Mouse (Mus musculus) heart, embryonic 14.5 days (tissue): ENCODE data around the gene Thap4. TPM values are rescaled to one million over a fixed set of nuclear protein-coding genes. Genes with fewer than 3 reads are reported as not detected.

Source experiments
- ATAC-seq: fragments of 200-750 bp; cut with Nextera tagmentation; 2 replicates; pipeline ENCODE4 v1.8.0; 2017; ENCODE audit warnings: low read depth, moderate TSS enrichment; ENCODE audit not compliant: insufficient number of reproducible peaks, insufficient read depth, low FRiP score
- H3K27ac ChIP-seq, 2 experiments: fragments of 200-500 bp in 1 of 2; fragments of 300-500 bp in 1 of 2; sonication (generic) in 1 of 2; replicated peaks in 1 of 2; 2 replicates each; pipeline ENCODE4 v1.5.1; 2012 to 2014; ENCODE audit warnings: low read depth in 2 of 2, low read length in 2 of 2, control low read depth in 1 of 2, mild to moderate bottlenecking in 1 of 2, mixed read lengths in 1 of 2; ENCODE audit not compliant: control insufficient read depth in 1 of 2, insufficient read depth in 1 of 2
- H3K27me3 ChIP-seq: fragments of 300-500 bp; sonication (generic); 2 replicates; pipeline ENCODE4 v1.6.1; 2014; ENCODE audit warnings: mild to moderate bottlenecking, low read length, control low read depth; ENCODE audit not compliant: control insufficient read depth, insufficient read depth
- H3K36me3 ChIP-seq: fragments of 300-500 bp; sonication (generic); 2 replicates; pipeline ENCODE4 v1.6.1; 2014; ENCODE audit warnings: mild to moderate bottlenecking, control low read depth, low read length, mixed read lengths; ENCODE audit not compliant: control insufficient read depth, insufficient read depth
- H3K4me1 ChIP-seq, 2 experiments: fragments of 200-500 bp in 1 of 2; fragments of 300-500 bp in 1 of 2; sonication (generic) in 1 of 2; 2 replicates each; pipeline ENCODE4 v1.6.1; 2012 to 2014; ENCODE audit warnings: low read length in 2 of 2, control low read depth in 1 of 2, mixed read lengths in 1 of 2; ENCODE audit not compliant: control insufficient read depth in 2 of 2, insufficient read depth in 2 of 2
- H3K4me2 ChIP-seq: fragments of 300-500 bp; sonication (generic); 2 replicates; pipeline ENCODE4 v1.6.1; 2014; ENCODE audit warnings: mild to moderate bottlenecking, low read length
- H3K4me3 ChIP-seq, 2 experiments: fragments of 200-500 bp in 1 of 2; fragments of 300-500 bp in 1 of 2; sonication (generic) in 1 of 2; 2 replicates each; pipeline ENCODE4 v1.5.1; 2012 to 2014; ENCODE audit warnings: low read length in 2 of 2, mild to moderate bottlenecking in 2 of 2, control low read depth in 1 of 2, low read depth in 1 of 2, moderate library complexity in 1 of 2; ENCODE audit not compliant: control insufficient read depth in 1 of 2, insufficient read depth in 1 of 2
- H3K9ac ChIP-seq: fragments of 300-500 bp; sonication (generic); 2 replicates; pipeline ENCODE4 v1.6.1; 2014; ENCODE audit warnings: mild to moderate bottlenecking, low read length
- H3K9me3 ChIP-seq: fragments of 300-500 bp; sonication (generic); 2 replicates; pipeline ENCODE4 v1.6.1; 2016; ENCODE audit warnings: low read length, control low read depth; ENCODE audit not compliant: control insufficient read depth
- WGBS: fragments of 180-500 bp; shearing (Covaris S2); extraction: QIAGEN DNeasy Blood & Tissue Kit; methylation state at CpG from one replicate; pipeline ENCODE4 v1.1.7; 2014; 5-methylcytosine and 5-hydroxymethylcytosine counted together
- polyA plus RNA-seq: library from polyadenylated mRNA; unstranded; fragments of >200 nt; fragmentation: Nextera tagmentation; extraction: Ambion mirVana; gene quantifications from 2 replicates; pipeline ENCODE4 v1.2.1, GENCODE M21; 2014

Gene Thap4
- polyA plus RNA-seq, 1 experiment from 2014 or later = 52.8 TPM

DNA sequence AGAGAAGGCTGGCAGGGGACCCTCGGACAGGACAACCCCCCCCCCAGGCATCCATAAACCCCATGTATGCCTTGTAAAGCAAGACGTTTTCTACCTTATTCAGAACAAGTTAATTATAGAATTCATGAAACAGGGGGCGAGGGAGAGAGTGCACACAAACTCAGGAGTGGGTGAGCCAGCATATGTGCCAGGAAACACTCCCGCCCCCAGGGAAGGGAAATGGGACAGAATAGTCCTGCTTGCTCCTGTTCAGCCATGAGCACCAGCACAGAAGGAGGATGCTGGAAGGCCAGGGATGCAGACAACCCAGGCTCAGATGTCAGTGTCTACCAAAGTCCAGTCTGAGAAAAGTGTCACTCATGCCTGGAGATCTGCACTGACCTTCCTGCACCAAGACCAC lies 55.5 kb downstream of the Thap4 start:
- Histone ChIP-seq H3K9ac (no peak overlapping the region), H3K27me3 (no peaks in the 10 kb centered on the region), H3K4me3 (no peak overlapping the region), H3K36me3 (peaks cover 21% of the 10 kb centered on the region), H3K27ac (no peak overlapping the region), H3K4me2 (no peak overlapping the region), H3K9me3 (no peaks in the 10 kb centered on the region), H3K4me1 (peaks cover 12 to 25% of the 10 kb centered on the region in 2 experiments)
- no peak for ATAC-seq
- WGBS = 81% methylated on average over 4 of the region's 4 CpGs

DNA sequence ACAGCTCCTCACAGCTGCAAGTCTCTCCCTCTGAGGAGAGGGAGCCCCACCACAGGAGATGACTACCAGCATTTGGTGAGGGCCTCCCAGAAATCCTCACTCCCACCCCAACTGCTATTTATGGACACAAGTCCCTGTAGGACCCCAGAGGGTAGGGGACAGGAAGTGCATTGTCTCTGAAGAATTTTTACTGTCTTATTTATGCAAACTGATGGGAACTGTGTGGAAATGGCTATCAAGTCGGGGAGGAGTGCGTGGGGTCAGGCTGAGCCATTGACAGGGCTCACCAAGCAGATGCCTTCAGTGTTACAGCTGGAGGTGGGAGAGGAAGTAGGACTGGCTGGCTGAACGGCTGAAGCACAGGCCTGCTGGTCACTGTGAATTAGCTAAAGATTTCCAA lies 57.3 kb downstream of the Thap4 start:
- Histone ChIP-seq H3K4me2 (no peak overlapping the region), H3K4me1 (peaks cover 12 to 28% of the 10 kb centered on the region in 2 experiments), H3K9ac (no peak overlapping the region; the same call in 1 of the 2 replicates), H3K27ac (peak overlapping the region; percentile 17 to 71; a peak in 3 of 4 replicates), H3K27me3 (no peaks in the 10 kb centered on the region), H3K4me3 (no peak overlapping the region), H3K36me3 (peaks cover 9% of the 10 kb centered on the region; the same call in 1 of the 2 replicates), H3K9me3 (no peaks in the 10 kb centered on the region)
- ATAC-seq = no peak
- 36% methylated on average over 3 of the region's 3 CpGs for whole genome bisulfite sequencing

DNA sequence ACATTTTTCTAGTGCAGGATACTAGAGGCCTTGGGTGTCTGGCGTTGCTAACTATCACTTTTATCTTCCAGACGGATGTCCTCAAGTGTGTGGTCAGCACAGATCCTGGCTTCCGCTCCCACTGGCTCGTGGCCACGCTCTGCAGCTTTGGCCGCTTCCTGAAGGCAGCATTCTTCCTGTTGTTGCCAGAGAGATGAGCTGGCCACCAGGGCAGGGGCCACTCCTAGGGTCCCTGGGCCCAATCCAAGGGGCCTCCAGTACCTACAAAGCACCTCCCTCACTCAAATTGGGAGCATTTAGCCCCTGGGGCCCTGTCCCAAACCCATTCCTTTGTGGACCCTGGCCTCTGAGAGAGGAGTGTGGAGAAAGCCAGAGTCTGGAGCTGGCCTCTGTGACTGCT lies 59.7 kb downstream of the Thap4 start:
- 46% methylated on average over 6 of the region's 6 CpGs for WGBS

DNA sequence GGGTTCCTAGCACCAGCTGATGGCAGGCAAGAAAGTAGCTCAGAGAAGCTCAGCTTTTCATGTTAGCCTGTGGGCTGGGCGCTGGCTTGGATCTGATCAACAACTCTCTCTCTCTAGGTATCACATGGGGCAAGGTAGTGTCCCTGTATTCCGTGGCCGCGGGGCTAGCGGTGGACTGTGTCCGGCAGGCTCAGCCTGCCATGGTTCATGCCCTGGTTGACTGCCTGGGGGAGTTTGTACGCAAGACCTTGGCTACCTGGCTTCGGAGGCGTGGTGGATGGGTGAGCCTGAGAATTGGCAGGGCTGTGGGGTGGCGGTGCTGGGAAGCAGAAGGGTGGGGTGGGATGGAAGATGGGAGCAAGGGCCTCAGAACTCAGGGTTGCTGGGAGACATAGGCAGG lies 60.7 kb downstream of the Thap4 start:
- Histone ChIP-seq H3K4me1 (peaks cover 12 to 28% of the 10 kb centered on the region in 2 experiments), H3K27me3 (no peaks in the 10 kb centered on the region), H3K4me3 (no peak overlapping the region), H3K4me2 (no peak overlapping the region), H3K9ac (no peak overlapping the region), H3K9me3 (no peaks in the 10 kb centered on the region), H3K27ac (no peak overlapping the region), H3K36me3 (peaks cover 38% of the 10 kb centered on the region)
- no peak for ATAC-seq
- 92% methylated on average over 10 of the region's 10 CpGs for WGBS

More for the DNA sequence above, 59.7 kb downstream of the Thap4 start:
- peaks cover 12 to 28% of the 10 kb centered on the region in 2 experiments for H3K4me1 ChIP-seq
- peaks cover 29% of the 10 kb centered on the region for H3K36me3 ChIP-seq
- H3K4me3 ChIP-seq = no peak overlapping the region
- H3K9ac ChIP-seq = no peak overlapping the region
- H3K27me3 ChIP-seq = no peaks in the 10 kb centered on the region
- H3K4me2 ChIP-seq = no peak overlapping the region
- no peak; the same call in 1 of the 2 replicates for ATAC-seq
- H3K27ac ChIP-seq = peak overlapping the region; percentile 20 to 64
- H3K9me3 ChIP-seq = no peaks in the 10 kb centered on the region

DNA sequence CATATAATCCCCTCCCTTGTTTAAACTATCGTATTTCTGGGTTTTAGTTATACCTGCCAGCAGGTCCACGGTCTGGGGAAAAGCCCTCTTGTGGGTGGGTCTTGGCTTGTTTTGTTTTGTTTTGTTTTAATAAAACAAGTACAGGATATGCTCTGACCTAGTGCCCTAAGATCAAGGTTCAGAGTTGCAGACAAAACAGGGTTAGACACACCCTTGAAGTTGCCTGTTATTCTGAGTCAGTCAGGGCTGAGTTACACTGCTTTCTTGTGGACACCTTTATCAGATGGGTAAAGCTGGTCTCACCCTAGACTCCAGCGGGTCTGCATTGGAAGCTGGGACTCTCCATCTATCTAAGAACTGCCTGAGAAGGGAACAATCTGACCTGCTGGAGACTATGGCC lies 61.2 kb downstream of the Thap4 start:
- Histone ChIP-seq H3K9ac (no peak overlapping the region), H3K36me3 (peaks cover 38% of the 10 kb centered on the region), H3K4me3 (no peak overlapping the region), H3K27ac (no peak overlapping the region), H3K27me3 (no peaks in the 10 kb centered on the region), H3K9me3 (no peaks in the 10 kb centered on the region), H3K4me1 (peaks cover 14 to 31% of the 10 kb centered on the region in 2 experiments), H3K4me2 (no peak overlapping the region)
- WGBS = 82% methylated on average over 3 of the region's 3 CpGs
- ATAC-seq = no peak

DNA sequence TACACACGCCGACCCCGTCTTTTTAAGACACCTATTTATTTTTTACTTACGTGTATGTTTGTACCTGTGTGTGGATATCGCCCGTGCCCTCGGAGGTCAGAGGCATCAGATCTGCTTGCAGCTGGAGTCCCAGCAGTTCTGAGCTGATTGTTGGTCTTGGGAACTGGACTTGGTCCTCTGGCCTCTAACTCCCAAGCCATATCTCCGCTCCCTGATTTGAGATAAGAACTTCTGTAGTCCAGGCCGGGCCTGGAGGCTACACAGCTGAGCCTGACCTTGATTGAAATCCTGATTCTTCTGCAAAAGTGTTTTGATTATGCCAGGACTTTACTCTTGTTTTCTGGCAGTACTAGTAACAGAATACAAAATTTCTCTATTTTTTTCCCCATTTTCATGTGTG lies 61.9 kb downstream of the Thap4 start:
- H3K9ac ChIP-seq = no peak overlapping the region
- ATAC-seq = no peak
- 81% methylated on average over 9 of the region's 9 CpGs for WGBS
- H3K27ac ChIP-seq = no peak overlapping the region
- no peak overlapping the region for H3K4me3 ChIP-seq
- H3K36me3 ChIP-seq = peaks cover 38% of the 10 kb centered on the region
- no peaks in the 10 kb centered on the region for H3K9me3 ChIP-seq
- no peak overlapping the region for H3K4me2 ChIP-seq
- peaks cover 15 to 35% of the 10 kb centered on the region in 2 experiments for H3K4me1 ChIP-seq
- H3K27me3 ChIP-seq = no peaks in the 10 kb centered on the region

DNA sequence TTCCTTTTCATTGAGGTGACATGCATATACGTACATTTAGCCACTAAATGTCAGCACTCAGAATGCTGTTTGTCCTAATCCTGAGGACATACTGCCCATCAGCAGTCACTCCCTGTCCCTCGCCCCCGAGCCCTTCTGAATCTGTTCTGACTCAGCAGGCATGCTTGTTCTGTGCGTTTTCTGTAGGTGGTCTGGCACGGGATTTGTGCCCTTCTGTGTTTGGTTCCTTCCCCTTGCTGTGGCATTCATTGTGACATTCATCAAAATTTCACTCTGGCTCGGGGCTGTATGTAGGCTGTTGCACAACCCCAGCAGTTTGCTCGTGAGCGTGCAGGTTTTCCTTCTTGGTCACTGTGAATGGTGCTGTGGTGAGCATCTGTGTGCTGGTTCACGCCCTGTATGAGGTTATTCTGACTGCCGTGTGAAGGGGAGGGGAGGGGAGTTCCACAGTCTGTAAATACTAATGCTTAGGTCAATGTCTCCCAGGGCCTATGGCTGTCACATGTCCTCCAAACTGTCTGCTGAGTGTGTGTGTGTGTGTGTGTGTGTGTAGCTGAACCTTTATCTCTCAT lies 62.8 kb downstream of the Thap4 start:
- Histone ChIP-seq H3K9ac (no peak overlapping the region), H3K36me3 (peaks cover 38% of the 10 kb centered on the region), H3K27ac (no peak overlapping the region), H3K4me1 (peaks cover 15 to 27% of the 10 kb centered on the region in 2 experiments), H3K4me2 (no peak overlapping the region), H3K9me3 (no peaks in the 10 kb centered on the region), H3K4me3 (no peak overlapping the region), H3K27me3 (no peaks in the 10 kb centered on the region)
- 79% methylated on average over 10 of the region's 10 CpGs for whole genome bisulfite sequencing
- no peak for ATAC-seq

DNA sequence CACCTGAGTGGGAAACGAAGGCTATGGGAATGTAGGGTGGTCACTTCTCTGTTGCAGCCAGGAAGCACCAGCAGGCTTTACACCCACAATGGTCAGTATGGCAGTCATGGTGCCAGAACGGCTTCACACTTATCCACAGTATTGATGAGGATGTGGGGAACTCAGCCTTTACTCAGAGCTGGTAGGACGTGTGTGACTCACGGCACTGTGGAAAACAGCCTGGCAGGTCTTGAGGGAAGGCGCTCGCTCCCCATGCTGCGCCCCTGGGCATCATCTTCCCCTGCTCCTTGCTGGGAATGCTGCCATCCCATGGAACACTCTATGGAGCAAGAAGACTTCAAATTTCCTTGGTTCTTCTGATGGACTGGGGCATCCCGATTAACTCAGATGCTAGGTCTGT lies 63.6 kb downstream of the Thap4 start:
- Histone ChIP-seq H3K9ac (no peak overlapping the region), H3K4me2 (no peak overlapping the region), H3K36me3 (peaks cover 38% of the 10 kb centered on the region), H3K27ac (no peak overlapping the region), H3K27me3 (no peaks in the 10 kb centered on the region), H3K9me3 (no peaks in the 10 kb centered on the region), H3K4me1 (peaks cover 14 to 24% of the 10 kb centered on the region in 2 experiments; a peak in 3 of 4 replicates), H3K4me3 (no peak overlapping the region)
- no peak for ATAC-seq
- 92% methylated on average over 8 of the region's 8 CpGs for WGBS
